In genomic region chr15:82188481-82189240, GRCm38 (mm10) we compare ENCODE assay signal across 9 mouse cellular contexts. TPM values are rescaled to one million over a fixed set of nuclear protein-coding genes. Genes with fewer than 3 reads are reported as not detected.
DNase-seq lines count a peak whose midpoint lies in the region; ATAC-seq lines count a peak whose summit lies in the region.
"Had no signal": no experiment of that assay in that cellular context is flagged by ENCODE, and none has a peak within 500 bp of the region (broad histone marks: within the 10 kb centered on the region; RNA-seq: fewer than 3 reads in every experiment).

No protein-coding gene starts in this region.

- H3K4me1 ChIP-seq in forebrain, embryonic 13.5 days: no peaks in the 10 kb centered on the region
- H3K4me1 ChIP-seq: neural tube, embryonic 13.5 days had no signal

- intact Hi-C loops in heart, postnatal 25 days (cut with DNase I): no loop called here

- no peak overlapping the region for H3K4me2 ChIP-seq in forebrain, embryonic 13.5 days
- H3K4me2 ChIP-seq: neural tube, embryonic 13.5 days had no signal

- WGBS in forebrain, embryonic 13.5 days: 94% methylated on average over 10 of the region's 10 CpGs

- ATAC-seq in megakaryocyte, adult 5-6 weeks (ENCODE audit: poor library complexity, severe bottlenecking): peak; percentile 56
- ATAC-seq in forebrain, embryonic 13.5 days: no peak

- peak; percentile 22 for DNase-seq in heart, adult 8-10 months (ENCODE audit: low spot score)
- no peak for DNase-seq in heart, postnatal 25 days (ENCODE audit: low spot score)
- peak; percentile 62 for DNase-seq in right cerebral cortex, postnatal 4 days
- no peak for DNase-seq in right cerebral cortex, postnatal 25 days
- DNase-seq in gastrocnemius, adult 18-20 months (ENCODE audit: low spot score): peak; percentile 61
- DNase-seq in layer of hippocampus, adult 11-12 months (ENCODE audit: low spot score): no peak

- no peaks in the 10 kb centered on the region for H3K27me3 ChIP-seq in forebrain, embryonic 13.5 days
- H3K27me3 ChIP-seq: neural tube, embryonic 13.5 days had no signal

- peaks cover 98% of the 10 kb centered on the region for H3K36me3 ChIP-seq in forebrain, embryonic 13.5 days (ENCODE audit: poor library complexity, severe bottlenecking)

- H3K9ac ChIP-seq in forebrain, embryonic 13.5 days: no peak overlapping the region
- H3K9ac ChIP-seq: neural tube, embryonic 13.5 days had no signal

- peaks cover 2% of the 10 kb centered on the region; the same call in 1 of the 2 replicates for H3K9me3 ChIP-seq in forebrain, embryonic 13.5 days (replicated peaks)
- H3K9me3 ChIP-seq: neural tube, embryonic 13.5 days had no signal

- H3K27ac ChIP-seq in forebrain, embryonic 13.5 days: no peak overlapping the region
- H3K27ac ChIP-seq: neural tube, embryonic 13.5 days had no signal

- H3K4me3 ChIP-seq in forebrain, embryonic 13.5 days: no peak overlapping the region
- H3K4me3 ChIP-seq: neural tube, embryonic 13.5 days had no signal

RNA-seq across cellular contexts. Expression of gene Shisa8, which starts 24.0 kb away (rescaled TPM):
- total RNA-seq in heart, adult 8-10 months (2022): under 1 TPM in 1 of 4 experiments, not detected in 3; 0.26 TPM
- total RNA-seq in heart, postnatal 25 days (2021): under 1 TPM; 0.13 to 0.20 TPM
- total RNA-seq in gastrocnemius, adult 18-20 months (2021): not detected
- 0.14 TPM in 1 of 2 replicates, not detected in the other for total RNA-seq in megakaryocyte, adult 5-6 weeks (2015)
- not detected in 2 replicates for total RNA-seq in megakaryocyte, adult 5-6 weeks (2017)
- polyA plus RNA-seq in forebrain, embryonic 13.5 days (2015; fragmentation: Nextera tagmentation; extraction: Ambion mirVana): 0.74 and 0.77 TPM in 2 replicates

RNA-seq across cellular contexts. Expression of gene Tnfrsf13c, which starts 35.5 kb away (rescaled TPM):
- total RNA-seq in heart, adult 8-10 months (2022): under 1 TPM in 1 of 4 experiments, not detected in 3; 0.26 TPM
- total RNA-seq in heart, postnatal 25 days (2021): under 1 TPM in 1 of 2 experiments, not detected in 1; 0.36 TPM
- not detected for total RNA-seq in gastrocnemius, adult 18-20 months (2021)
- total RNA-seq in megakaryocyte, adult 5-6 weeks (2015): 1.8 and 2.7 TPM in 2 replicates
- total RNA-seq in megakaryocyte, adult 5-6 weeks (2017): 1.0 and 1.5 TPM in 2 replicates
- polyA plus RNA-seq in forebrain, embryonic 13.5 days (2015; fragmentation: Nextera tagmentation; extraction: Ambion mirVana): 0.15 and 0.22 TPM in 2 replicates

RNA-seq across cellular contexts. Expression of gene Srebf2, which starts 41.7 kb away (rescaled TPM):
- total RNA-seq in heart, adult 8-10 months (2022): 10 to 100 TPM; 20.0 to 25.1 (median 21.6) TPM
- 10 to 100 TPM; 20.5 to 21.8 TPM for total RNA-seq in heart, postnatal 25 days (2021)
- total RNA-seq in gastrocnemius, adult 18-20 months (2021): 10 to 100 TPM in 1 of 2 experiments, 1 to 10 TPM in 1; 9.9 to 12.9 TPM
- 39.0 and 40.7 TPM in 2 replicates for total RNA-seq in megakaryocyte, adult 5-6 weeks (2015)
- 39.8 and 40.7 TPM in 2 replicates for total RNA-seq in megakaryocyte, adult 5-6 weeks (2017)
- 200 and 218 TPM in 2 replicates for polyA plus RNA-seq in forebrain, embryonic 13.5 days (2015; fragmentation: Nextera tagmentation; extraction: Ambion mirVana)

RNA-seq across cellular contexts. Expression of gene Cenpm, which starts 55.9 kb away (rescaled TPM):
- 1 to 10 TPM in 1 of 4 experiments, under 1 TPM in 3; 0.29 to 1.5 (median 0.44) TPM for total RNA-seq in heart, adult 8-10 months (2022)
- total RNA-seq in heart, postnatal 25 days (2021): under 1 TPM; 0.36 to 0.78 TPM
- not detected for total RNA-seq in gastrocnemius, adult 18-20 months (2021)
- 20.3 and 32.9 TPM in 2 replicates for total RNA-seq in megakaryocyte, adult 5-6 weeks (2015)
- 10.0 and 19.5 TPM in 2 replicates for total RNA-seq in megakaryocyte, adult 5-6 weeks (2017)
- 71.5 and 76.5 TPM in 2 replicates for polyA plus RNA-seq in forebrain, embryonic 13.5 days (2015; fragmentation: Nextera tagmentation; extraction: Ambion mirVana)

Comparison
In these comparisons a context has a peak if more than half of its experiments do, and no peak if none do; other contexts are left out.
1. DNase-seq: peak in heart, adult 8-10 months (single experiment), right cerebral cortex, postnatal 4 days (single experiment) and gastrocnemius, adult 18-20 months (single experiment); none in heart, postnatal 25 days (single experiment), right cerebral cortex, postnatal 25 days (single experiment) and layer of hippocampus, adult 11-12 months (single experiment).